Mouse (Mus musculus): Measurements from ENCODE around the gene Emp3. TPM values are rescaled to one million over a fixed set of nuclear protein-coding genes. Genes with fewer than 3 reads are reported as not detected.
"Not testable (repeated sequence)": the region's sequence is repeated elsewhere in the genome, so short reads cannot be mapped to it uniquely, and the experiment has no call there.

The Emp3 gene
- polyA plus RNA-seq, 1 experiment: 373 TPM

DNA sequence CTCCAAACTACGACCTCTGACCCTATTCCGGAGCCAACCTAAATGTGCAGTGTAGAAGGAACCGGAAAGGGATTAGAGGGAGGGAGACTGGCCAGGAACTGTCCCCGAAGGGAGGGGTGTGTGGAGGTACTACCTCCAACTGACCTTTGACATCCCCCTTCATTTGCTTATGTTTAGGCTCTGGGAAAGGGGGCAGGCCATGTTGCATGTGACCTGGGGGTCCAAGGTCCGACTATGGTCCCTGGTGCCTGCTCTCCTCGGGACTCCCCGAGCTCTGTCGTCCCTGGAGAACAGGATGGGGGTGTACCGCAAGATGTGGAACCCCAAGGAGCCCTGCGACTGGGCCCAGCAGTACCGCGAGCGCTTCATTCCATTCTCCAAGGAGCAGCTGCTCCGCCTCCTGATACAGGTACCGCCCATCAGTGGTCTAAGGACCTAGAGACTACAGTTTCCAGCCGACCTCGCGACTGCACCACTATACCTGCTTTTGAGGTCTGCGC lies 23.9 kb downstream of the Emp3 start:
- Histone ChIP-seq H3K4me1 (ENCODE audit: control insufficient read depth, insufficient read depth, low read length) (no peaks in the 10 kb centered on the region), H3K27ac (ENCODE audit: insufficient read depth, low read length) (peak overlapping the region; percentile 24), H3K4me3 (ENCODE audit: insufficient read depth, low read length) (peak overlapping the region; percentile 44)
- TF ChIP-seq CTCF (IDR thresholded peaks at IDR 0.05; ENCODE audit: borderline replicate concordance, insufficient read depth, low read length): no peak
- TF ChIP-seq POLR2A (IDR thresholded peaks at IDR 0.05; ENCODE audit: low read depth, low read length): peak; percentile 57; the same call in 1 of the 2 replicates

DNA sequence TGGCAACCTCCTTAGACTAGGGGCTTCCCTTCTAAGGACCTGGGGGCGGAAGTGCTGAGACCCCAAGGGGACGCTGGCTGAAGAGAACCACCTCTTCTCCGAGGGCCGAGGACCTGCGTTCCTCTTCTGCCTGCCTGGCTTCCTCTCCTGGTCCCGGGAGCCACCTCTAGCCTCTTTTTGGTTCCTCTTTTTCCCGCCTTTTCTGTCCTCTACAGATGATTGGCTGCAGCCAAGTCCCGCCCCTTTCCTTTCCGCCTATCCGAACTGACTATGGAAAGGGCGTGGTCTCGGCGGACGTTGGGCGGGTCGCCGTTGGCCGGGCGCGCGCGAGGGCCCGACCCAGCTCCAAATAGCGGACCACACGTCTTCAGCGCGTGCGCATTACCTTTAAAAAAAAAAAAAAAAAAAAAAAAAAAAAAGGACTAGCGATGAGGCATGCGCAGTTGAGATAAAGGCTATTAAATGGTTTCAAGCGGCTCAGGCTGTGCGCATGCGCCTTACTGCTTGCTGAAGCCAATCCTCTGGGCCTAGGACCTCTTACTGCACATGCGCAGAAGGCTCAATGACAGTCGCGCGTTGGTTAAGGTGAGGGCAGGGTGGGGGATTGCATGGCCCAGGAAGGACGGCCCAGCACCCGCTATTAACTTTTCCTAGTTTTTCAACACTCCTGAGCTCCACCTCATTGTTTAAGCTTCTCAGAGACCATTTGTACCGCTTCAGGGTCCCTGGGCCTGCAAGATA lies 24.5 kb downstream of the Emp3 start, which contains the start of the genes Syngr4 and Tmem143:
TSS of gene Syngr4 (minus strand) at position 198 of the 741 bp plus-strand sequence.
TSS of gene Tmem143 (plus strand) at position 425 of the 741 bp plus-strand sequence.
- Histone ChIP-seq H3K4me1 (ENCODE audit: control insufficient read depth, insufficient read depth, low read length) (no peaks in the 10 kb centered on the region), H3K27ac (ENCODE audit: insufficient read depth, low read length) (peak within 1 kb of the TSS; percentile 24), H3K4me3 (ENCODE audit: insufficient read depth, low read length) (peak within 1 kb of the TSS; percentile 44)
- TF ChIP-seq CTCF (IDR thresholded peaks at IDR 0.05; ENCODE audit: borderline replicate concordance, insufficient read depth, low read length) (no peak), POLR2A (IDR thresholded peaks at IDR 0.05; ENCODE audit: low read depth, low read length) (peak; percentile 94)

GRCm38 (mm10) chr7:45895931-45896516 lies 25.2 kb downstream of the Emp3 start:
- Histone ChIP-seq H3K27ac (ENCODE audit: insufficient read depth, low read length) (no peak overlapping the region), H3K4me1 (ENCODE audit: control insufficient read depth, insufficient read depth, low read length) (no peaks in the 10 kb centered on the region), H3K4me3 (ENCODE audit: insufficient read depth, low read length) (no peak overlapping the region)
- TF ChIP-seq CTCF (IDR thresholded peaks at IDR 0.05; ENCODE audit: borderline replicate concordance, insufficient read depth, low read length): no peak
- no peak for TF ChIP-seq POLR2A (IDR thresholded peaks at IDR 0.05; ENCODE audit: low read depth, low read length)

DNA sequence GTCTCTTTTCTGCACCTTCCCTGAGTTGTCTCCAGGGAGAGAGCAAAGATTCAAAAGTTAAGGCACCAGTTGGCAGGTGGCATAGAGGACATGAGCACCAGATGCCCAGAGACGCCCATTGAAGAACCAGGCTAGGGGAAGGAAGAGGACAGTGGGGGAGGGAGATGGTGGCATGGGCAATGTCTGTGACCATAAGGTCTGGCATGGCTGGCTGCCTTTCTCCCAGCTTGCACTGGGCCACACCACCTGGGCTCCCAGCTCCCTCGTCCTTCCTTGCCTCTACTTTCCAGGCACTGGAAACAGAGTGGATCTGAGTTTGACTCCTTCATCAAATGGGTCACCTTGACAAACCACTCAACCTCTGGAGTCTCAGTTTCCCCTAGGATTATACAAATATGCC lies 28.6 kb downstream of the Emp3 start:
- Histone ChIP-seq H3K4me1 (ENCODE audit: control insufficient read depth, insufficient read depth, low read length) (no peaks in the 10 kb centered on the region), H3K27ac (ENCODE audit: insufficient read depth, low read length) (no peak overlapping the region), H3K4me3 (ENCODE audit: insufficient read depth, low read length) (no peak overlapping the region)
- TF ChIP-seq POLR2A (IDR thresholded peaks at IDR 0.05; ENCODE audit: low read depth, low read length) (no peak), CTCF (IDR thresholded peaks at IDR 0.05; ENCODE audit: borderline replicate concordance, insufficient read depth, low read length) (no peak)

GRCm38 (mm10) chr7:45887246-45887645 lies 34.0 kb downstream of the Emp3 start:
- Histone ChIP-seq H3K4me1 (ENCODE audit: control insufficient read depth, insufficient read depth, low read length) (no peaks in the 10 kb centered on the region), H3K27ac (ENCODE audit: insufficient read depth, low read length) (no peak overlapping the region), H3K4me3 (ENCODE audit: insufficient read depth, low read length) (no peak overlapping the region)
- no peak for TF ChIP-seq CTCF (IDR thresholded peaks at IDR 0.05; ENCODE audit: borderline replicate concordance, insufficient read depth, low read length)
- no peak for TF ChIP-seq POLR2A (IDR thresholded peaks at IDR 0.05; ENCODE audit: low read depth, low read length)

GRCm38 (mm10) chr7:45881011-45881410 lies 40.2 kb downstream of the Emp3 start:
- no peak for TF ChIP-seq CTCF (IDR thresholded peaks at IDR 0.05; ENCODE audit: borderline replicate concordance, insufficient read depth, low read length)
- no peak for TF ChIP-seq POLR2A (IDR thresholded peaks at IDR 0.05; ENCODE audit: low read depth, low read length)

DNA sequence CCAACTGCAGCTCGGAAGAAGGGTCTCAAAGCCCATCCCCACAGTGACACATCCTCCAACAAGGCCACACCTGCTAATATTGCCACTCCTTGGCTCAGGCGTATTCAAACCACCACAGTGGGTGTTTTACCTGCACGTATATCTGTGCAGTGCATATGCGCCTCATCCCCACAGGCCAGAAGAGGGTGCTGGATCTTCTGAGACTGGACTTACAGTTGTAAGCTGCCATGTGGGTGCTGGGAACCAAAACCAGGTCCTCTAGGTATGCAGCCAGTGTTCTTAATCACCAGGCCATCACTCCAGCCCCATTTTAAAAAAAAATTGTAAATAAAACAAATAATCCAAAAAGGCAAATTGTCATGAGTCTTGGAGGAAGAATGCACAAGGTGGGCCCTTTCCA lies 40.7 kb downstream of the Emp3 start:
- no peak overlapping the region for H3K4me3 ChIP-seq (ENCODE audit: insufficient read depth, low read length)
- H3K27ac ChIP-seq (ENCODE audit: insufficient read depth, low read length): no peak overlapping the region
- TF ChIP-seq CTCF (IDR thresholded peaks at IDR 0.05; ENCODE audit: borderline replicate concordance, insufficient read depth, low read length): no peak
- H3K4me1 ChIP-seq (ENCODE audit: control insufficient read depth, insufficient read depth, low read length): 0 out of 2 replicates have a peak, but pooled peaks cover 2% of the 10 kb centered on the region

More at GRCm38 (mm10) chr7:45881011-45881410, 40.2 kb downstream of the Emp3 start:
- no peak overlapping the region for H3K27ac ChIP-seq (ENCODE audit: insufficient read depth, low read length)
- H3K4me3 ChIP-seq (ENCODE audit: insufficient read depth, low read length): no peak overlapping the region
- no peaks in the 10 kb centered on the region for H3K4me1 ChIP-seq (ENCODE audit: control insufficient read depth, insufficient read depth, low read length)

- not testable (repeated sequence) for H3K4me3 ChIP-seq (ENCODE audit: insufficient read depth, low read length); H3K27ac ChIP-seq (ENCODE audit: insufficient read depth, low read length); H3K4me1 ChIP-seq (ENCODE audit: control insufficient read depth, insufficient read depth, low read length)
Observed at GRCm38 (mm10) chr7:45878278-45878677, 42.9 kb downstream of the Emp3 start, which contains the start of gene Grin2d. Gene Grin2d (minus strand): TSS chr7:45878378.

GRCm38 (mm10) chr7:45876895-45877294 lies 44.3 kb downstream of the Emp3 start:
- Histone ChIP-seq H3K4me3 (ENCODE audit: insufficient read depth, low read length) (no peak overlapping the region), H3K27ac (ENCODE audit: insufficient read depth, low read length) (no peak overlapping the region), H3K4me1 (ENCODE audit: control insufficient read depth, insufficient read depth, low read length) (0 out of 2 replicates have a peak, but pooled peaks cover 3% of the 10 kb centered on the region)
- TF ChIP-seq POLR2A (IDR thresholded peaks at IDR 0.05; ENCODE audit: low read depth, low read length): no peak

All from embryonic fibroblast, embryonic 13.5 days (primary cell).